Mouse (Mus musculus) stomach, embryonic 16.5 days (tissue): ENCODE measurements around the gene Cradd. TPM values are rescaled to one million over a fixed set of nuclear protein-coding genes. Genes with fewer than 3 reads are reported as not detected.

Source experiments
- ATAC-seq: fragments of 200-750 bp; cut with Nextera tagmentation; 2 replicates; pipeline ENCODE4 v1.8.0; 2017; ENCODE audit warnings: moderate number of reproducible peaks, moderate TSS enrichment; ENCODE audit not compliant: insufficient read depth, low FRiP score
- H3K27ac ChIP-seq: fragments of 300-500 bp; sonication (generic); 2 replicates; pipeline ENCODE4 v1.5.1; 2014; ENCODE audit warnings: low read length
- H3K27me3 ChIP-seq: fragments of 300-500 bp; sonication (generic); 2 replicates; pipeline ENCODE4 v1.6.1; 2014; ENCODE audit warnings: low read length, control low read depth, mixed read lengths; ENCODE audit not compliant: control insufficient read depth, insufficient read depth
- H3K36me3 ChIP-seq: fragments of 300-500 bp; sonication (generic); 2 replicates; pipeline ENCODE4 v1.6.1; 2014; ENCODE audit warnings: low read length; ENCODE audit not compliant: control insufficient read depth, insufficient read depth
- H3K4me1 ChIP-seq: fragments of 300-500 bp; sonication (generic); 2 replicates; pipeline ENCODE4 v1.6.1; 2014; ENCODE audit warnings: low read length, control low read depth, mixed read lengths; ENCODE audit not compliant: control insufficient read depth, insufficient read depth
- H3K4me2 ChIP-seq: fragments of 300-500 bp; sonication (generic); 2 replicates; pipeline ENCODE4 v1.6.1; 2014; ENCODE audit warnings: low read depth, low read length, mixed read lengths
- H3K4me3 ChIP-seq: fragments of 300-500 bp; sonication (generic); replicated peaks from 2 replicates; pipeline ENCODE4 v1.5.1; 2014; ENCODE audit warnings: mild to moderate bottlenecking, low read length
- H3K9ac ChIP-seq: fragments of 300-500 bp; sonication (generic); 2 replicates; pipeline ENCODE4 v1.6.1; 2014; ENCODE audit warnings: low read length
- H3K9me3 ChIP-seq: fragments of 300-500 bp; sonication (generic); replicated peaks from 2 replicates; pipeline ENCODE4 v1.6.1; 2016; ENCODE audit warnings: low read length, control low read depth; ENCODE audit not compliant: control insufficient read depth
- WGBS: fragments of 180-500 bp; shearing (Covaris S2); extraction: QIAGEN DNeasy Blood & Tissue Kit; methylation state at CpG from one replicate; pipeline ENCODE4 v1.1.7; 2014; 5-methylcytosine and 5-hydroxymethylcytosine counted together
- polyA plus RNA-seq: library from polyadenylated mRNA; unstranded; fragments of >200 nt; fragmentation: Nextera tagmentation; extraction: Ambion mirVana; gene quantifications from 2 replicates; pipeline ENCODE4 v1.2.1, GENCODE M21; 2015

Cradd gene
- polyA plus RNA-seq, 1 experiment from 2014 or later = 9.8 TPM

GRCm38 (mm10) chr10:95251674-95252073 is 72.3 kb downstream of the Cradd start:
- Histone ChIP-seq H3K4me3 (no peak overlapping the region), H3K9me3 (no peaks in the 10 kb centered on the region), H3K4me1 (peaks cover 11% of the 10 kb centered on the region; the same call in 1 of the 2 replicates), H3K4me2 (no peak overlapping the region), H3K36me3 (no peaks in the 10 kb centered on the region), H3K27ac (no peak overlapping the region), H3K27me3 (no peaks in the 10 kb centered on the region), H3K9ac (no peak overlapping the region)
- 69% methylated on average over 16 of the region's 16 CpGs for WGBS
- ATAC-seq = no peak

GRCm38 (mm10) chr10:95248362-95248761 is 75.6 kb downstream of the Cradd start:
- Histone ChIP-seq H3K27me3 (no peaks in the 10 kb centered on the region), H3K4me3 (no peak overlapping the region), H3K9ac (no peak overlapping the region), H3K4me2 (no peak overlapping the region), H3K9me3 (no peaks in the 10 kb centered on the region), H3K36me3 (no peaks in the 10 kb centered on the region), H3K27ac (no peak overlapping the region), H3K4me1 (0 out of 2 replicates have a peak, but pooled peaks cover 3% of the 10 kb centered on the region)
- no peak for ATAC-seq
- WGBS = 50% methylated on average over 6 of the region's 6 CpGs

GRCm38 (mm10) chr10:95246696-95247095 is 77.2 kb downstream of the Cradd start:
- Histone ChIP-seq H3K4me1 (0 out of 2 replicates have a peak, but pooled peaks cover 3% of the 10 kb centered on the region), H3K9ac (no peak overlapping the region), H3K4me2 (no peak overlapping the region), H3K4me3 (no peak overlapping the region), H3K27me3 (no peaks in the 10 kb centered on the region), H3K9me3 (no peaks in the 10 kb centered on the region), H3K27ac (no peak overlapping the region), H3K36me3 (no peaks in the 10 kb centered on the region)
- 36% methylated on average over 2 of the region's 2 CpGs for WGBS
- ATAC-seq = no peak

GRCm38 (mm10) chr10:95245680-95245982 is 78.3 kb downstream of the Cradd start:
- no peak overlapping the region for H3K4me3 ChIP-seq
- 0 out of 2 replicates have a peak, but pooled peaks cover 3% of the 10 kb centered on the region for H3K4me1 ChIP-seq
- 55% methylated on average over 2 of the region's 2 CpGs for WGBS
- H3K9me3 ChIP-seq = no peaks in the 10 kb centered on the region
- no peak overlapping the region for H3K27ac ChIP-seq
- no peaks in the 10 kb centered on the region for H3K36me3 ChIP-seq
- no peak overlapping the region for H3K9ac ChIP-seq
- ATAC-seq = no peak
- H3K27me3 ChIP-seq = no peaks in the 10 kb centered on the region
- no peak overlapping the region for H3K4me2 ChIP-seq

DNA sequence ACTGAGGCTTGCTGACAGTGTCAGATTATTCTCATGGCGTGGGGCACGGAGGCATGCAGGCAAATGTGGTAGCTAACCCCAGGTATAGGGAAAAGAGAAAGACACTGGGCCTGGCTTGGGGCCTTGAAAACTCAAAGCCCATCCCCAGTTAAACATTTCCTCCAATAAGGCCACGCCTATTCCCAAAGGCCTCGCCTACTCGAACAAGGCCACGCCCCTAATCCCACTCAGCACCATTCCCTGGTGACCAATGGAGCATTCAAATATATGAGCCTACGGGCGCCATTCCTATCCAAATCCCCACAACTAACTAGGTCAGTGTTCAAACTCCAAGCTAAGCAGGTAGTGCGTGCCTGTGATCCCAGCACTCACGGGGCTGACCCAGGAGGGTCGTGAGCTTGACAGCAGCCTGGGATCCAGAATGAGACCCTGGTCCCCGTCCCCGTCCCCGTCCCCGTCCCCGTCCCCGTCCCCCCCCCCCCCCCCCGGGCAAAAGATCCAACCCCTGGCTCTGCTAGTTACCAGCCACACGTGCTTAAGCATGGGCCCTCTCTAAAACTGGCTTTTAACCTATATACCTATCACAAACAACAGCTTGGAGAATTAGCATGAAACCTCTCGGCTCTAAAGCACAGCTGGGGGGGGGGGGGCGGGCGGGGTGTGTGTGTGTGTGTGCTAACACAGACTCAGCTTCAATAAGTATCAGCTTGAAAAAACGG is 78.8 kb downstream of the Cradd start:
- 57% methylated on average over 21 of the region's 23 CpGs for WGBS
- Histone ChIP-seq H3K4me2 (no peak overlapping the region), H3K9ac (no peak overlapping the region), H3K4me3 (no peak overlapping the region), H3K36me3 (no peaks in the 10 kb centered on the region), H3K4me1 (0 out of 2 replicates have a peak, but pooled peaks cover 3% of the 10 kb centered on the region), H3K9me3 (no peaks in the 10 kb centered on the region), H3K27ac (no peak overlapping the region), H3K27me3 (no peaks in the 10 kb centered on the region)
- ATAC-seq = no peak

GRCm38 (mm10) chr10:95239196-95240069 is 84.5 kb downstream of the Cradd start:
- H3K4me3 ChIP-seq = no peak overlapping the region
- 68% methylated on average over 13 of the region's 13 CpGs for WGBS
- no peaks in the 10 kb centered on the region for H3K9me3 ChIP-seq
- H3K4me1 ChIP-seq = no peaks in the 10 kb centered on the region; the same call in 1 of the 2 replicates
- H3K9ac ChIP-seq = no peak overlapping the region
- no peaks in the 10 kb centered on the region for H3K27me3 ChIP-seq
- H3K4me2 ChIP-seq = no peak overlapping the region
- no peaks in the 10 kb centered on the region for H3K36me3 ChIP-seq
- H3K27ac ChIP-seq = no peak overlapping the region
- ATAC-seq = no peak

DNA sequence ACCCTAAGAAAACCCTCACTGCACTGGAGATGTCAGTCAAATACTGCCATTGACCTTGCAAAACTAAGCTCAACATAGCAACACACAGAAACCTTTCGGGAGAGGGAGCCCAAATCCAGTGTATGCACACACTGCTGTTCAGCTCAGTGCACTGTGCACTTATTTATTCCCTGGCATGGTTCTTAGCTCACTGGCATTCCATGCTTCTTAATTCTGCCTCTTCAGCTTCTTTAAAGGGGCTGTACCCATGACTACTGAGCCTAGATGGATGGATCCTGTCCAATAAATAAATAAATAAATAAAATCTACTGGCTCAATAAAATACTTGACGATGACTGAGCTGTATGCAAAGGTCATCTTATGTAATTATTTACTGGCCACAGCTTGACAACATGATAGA is 85.3 kb downstream of the Cradd start:
- Histone ChIP-seq H3K36me3 (no peaks in the 10 kb centered on the region), H3K4me1 (no peaks in the 10 kb centered on the region; the same call in 1 of the 2 replicates), H3K9ac (no peak overlapping the region), H3K27me3 (no peaks in the 10 kb centered on the region), H3K4me3 (no peak overlapping the region), H3K27ac (no peak overlapping the region), H3K4me2 (no peak overlapping the region), H3K9me3 (no peaks in the 10 kb centered on the region)
- no peak for ATAC-seq
- WGBS = 54% methylated on average over 2 of the region's 2 CpGs

DNA sequence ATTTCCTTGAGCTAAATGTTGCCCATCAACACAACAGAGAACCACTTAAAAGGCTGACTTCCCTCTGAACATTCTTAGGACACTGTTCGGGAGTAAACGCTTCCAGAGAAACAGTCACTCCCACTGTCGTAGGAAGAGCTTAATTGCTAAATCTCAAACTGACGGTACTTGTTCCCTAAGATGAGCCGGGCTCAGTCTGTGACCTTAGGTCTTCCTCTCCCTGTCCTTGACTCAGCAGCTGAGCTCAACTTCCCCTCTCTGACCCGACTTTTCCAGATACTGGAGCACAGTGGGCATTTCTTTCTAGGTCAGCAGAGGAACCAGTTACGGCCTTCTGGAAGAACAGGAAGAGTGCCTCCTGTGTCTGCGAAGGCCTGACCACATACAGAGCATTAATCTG is 87.7 kb downstream of the Cradd start:
- no peak overlapping the region for H3K4me2 ChIP-seq
- peaks cover 7% of the 10 kb centered on the region; the same call in 1 of the 2 replicates for H3K4me1 ChIP-seq
- H3K4me3 ChIP-seq = no peak overlapping the region
- WGBS = 48% methylated on average over 8 of the region's 8 CpGs
- no peak for ATAC-seq
- H3K27ac ChIP-seq = no peak overlapping the region
- no peaks in the 10 kb centered on the region for H3K36me3 ChIP-seq
- no peak overlapping the region for H3K9ac ChIP-seq
- H3K27me3 ChIP-seq = no peaks in the 10 kb centered on the region
- no peaks in the 10 kb centered on the region for H3K9me3 ChIP-seq

DNA sequence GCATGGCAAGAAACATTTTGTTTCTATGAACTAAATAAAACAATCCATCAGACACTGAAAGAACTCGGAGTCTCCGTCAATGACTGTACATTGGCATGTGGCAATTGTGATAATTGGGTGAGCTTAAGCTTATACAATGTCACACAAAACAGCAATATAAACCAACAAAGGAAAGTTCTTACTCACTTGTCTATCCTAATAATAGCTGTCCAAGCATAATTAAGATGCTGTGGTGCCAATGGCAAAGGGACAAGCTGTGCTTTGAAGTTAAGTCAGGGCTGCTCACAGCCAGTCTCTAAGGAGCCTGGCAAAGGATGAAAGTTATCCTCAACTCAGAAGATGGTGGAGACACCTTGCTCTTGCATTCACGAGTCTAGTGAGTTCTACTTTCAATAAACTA is 89.3 kb downstream of the Cradd start:
- Histone ChIP-seq H3K4me3 (no peak overlapping the region), H3K27ac (no peak overlapping the region), H3K4me1 (peaks cover 7% of the 10 kb centered on the region; the same call in 1 of the 2 replicates), H3K4me2 (no peak overlapping the region), H3K9ac (no peak overlapping the region), H3K36me3 (no peaks in the 10 kb centered on the region), H3K27me3 (no peaks in the 10 kb centered on the region), H3K9me3 (no peaks in the 10 kb centered on the region)
- 76% methylated on average over 3 of the region's 3 CpGs for WGBS
- ATAC-seq = no peak
